Mouse (Mus musculus) frontal cortex, postnatal 10 days (tissue): Measurements from ENCODE around the gene Extl1.
"Not testable (repeated sequence)": the region's sequence is repeated elsewhere in the genome, so short reads cannot be mapped to it uniquely, and the experiment has no call there.

Experiments
- DNase-seq, 2 experiments: peaks; one replicate each; pipeline ENCODE4 v3.0.0; 2022; ENCODE audit warnings: low spot score in 2 of 2, mixed read lengths in 1 of 2

Gene Extl1

DNA sequence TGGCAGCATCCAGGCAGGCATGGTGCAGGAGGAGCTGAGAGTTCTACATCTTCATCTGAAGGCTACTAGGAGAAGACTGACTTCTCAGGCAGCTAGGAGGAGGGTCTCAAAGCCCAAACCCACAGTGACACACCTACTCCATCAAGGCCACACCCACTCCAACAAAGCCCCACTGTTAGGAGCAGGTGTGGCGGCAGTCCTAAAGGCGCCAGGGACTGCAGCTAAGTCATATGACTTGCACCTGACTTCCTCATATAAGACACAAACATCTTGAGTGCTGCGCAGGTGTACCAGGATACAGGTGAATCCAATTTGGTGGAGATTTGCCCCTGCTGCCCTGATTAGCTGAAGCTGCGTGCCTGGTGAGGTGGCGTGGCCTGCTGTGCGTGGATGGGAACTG, at the start of gene Extl1:
Extl1 (minus strand) TSS at position 101 of the 400 bp plus-strand sequence.
- DNase-seq = not testable (repeated sequence)

DNA sequence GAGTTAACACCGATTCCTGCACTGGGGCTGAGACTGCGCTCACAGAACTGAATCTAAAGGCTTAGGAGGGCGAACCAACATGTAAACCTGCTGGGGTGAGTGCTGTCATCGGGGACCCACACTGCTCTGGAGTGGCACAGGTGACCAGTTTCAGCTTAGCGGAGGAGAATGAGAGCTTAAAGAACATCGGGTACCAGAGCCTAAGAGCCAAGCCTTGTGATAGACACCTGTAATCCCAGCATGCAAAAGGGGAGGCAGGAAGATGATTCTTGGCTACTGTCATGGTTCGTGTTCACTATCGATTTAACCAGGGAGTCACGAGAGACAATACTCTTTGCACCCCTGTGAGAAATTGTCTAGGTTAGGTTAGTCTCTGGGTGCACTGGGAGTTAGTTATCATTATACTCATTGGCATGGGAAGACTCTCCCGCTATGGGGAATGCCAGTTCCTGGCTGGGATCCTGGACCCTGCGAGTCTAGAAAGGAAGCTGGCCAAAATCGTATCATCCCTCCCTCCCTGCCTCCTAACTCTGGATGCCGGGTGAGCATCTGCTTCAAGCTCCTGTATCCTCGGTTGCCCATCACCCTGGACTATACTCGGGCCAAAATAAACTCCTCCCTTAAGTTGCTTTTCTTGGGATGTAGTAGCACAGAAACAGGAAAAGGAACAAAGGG, 49.2 kb upstream of the Extl1 start:
- no peak for DNase-seq

DNA sequence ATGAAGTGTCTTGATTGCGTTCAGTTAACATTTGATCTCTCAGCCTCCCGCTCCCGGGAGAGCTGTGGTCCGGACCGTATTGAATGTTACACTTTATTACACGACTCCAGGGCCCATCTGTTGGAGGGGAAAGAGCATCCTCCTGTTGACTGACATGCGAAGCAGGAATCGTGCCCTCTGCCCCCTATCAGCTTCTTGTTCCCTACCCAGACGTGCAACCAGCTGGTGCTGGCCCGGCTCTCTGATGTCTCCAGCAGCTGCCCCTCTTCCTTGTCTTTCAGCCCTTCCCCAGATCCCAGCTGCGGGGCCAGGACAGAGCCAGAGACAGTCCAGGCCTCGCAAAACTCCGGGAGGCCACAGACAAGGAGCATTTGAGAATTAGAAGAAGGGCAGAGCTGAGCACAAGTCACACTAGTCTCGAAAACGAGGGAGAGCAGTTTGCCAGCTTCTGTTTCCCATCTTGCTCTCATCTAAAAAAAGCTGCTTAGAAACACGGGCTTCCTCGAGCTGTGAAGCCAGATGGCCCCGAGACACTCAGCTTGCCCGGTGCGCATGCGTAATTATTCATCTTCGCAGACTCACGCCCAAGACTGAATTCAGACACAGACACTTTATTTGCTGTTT, 46.8 kb upstream of the Extl1 start:
- peak; percentile 84 to 90 for DNase-seq

DNA sequence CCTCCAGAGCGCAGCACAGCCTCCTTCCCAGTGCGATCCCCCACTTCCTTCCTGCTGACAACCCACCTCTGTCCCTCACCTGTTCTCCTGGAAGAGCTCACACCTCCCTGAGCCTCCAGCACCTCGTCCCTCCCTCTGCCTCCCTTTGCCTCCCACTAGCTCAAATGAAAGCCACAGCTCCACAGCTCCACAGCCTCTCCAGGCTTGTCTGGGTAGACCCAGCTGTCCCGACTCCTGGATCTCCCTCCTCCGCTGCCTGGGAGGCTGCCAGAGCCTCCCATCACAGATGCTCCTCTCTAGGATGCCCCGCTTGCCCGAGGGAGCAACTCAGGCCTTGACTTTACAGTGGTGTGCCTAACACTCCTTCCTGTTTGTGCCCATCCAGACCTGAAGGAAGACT, 41.4 kb upstream of the Extl1 start:
- DNase-seq = no peak

DNA sequence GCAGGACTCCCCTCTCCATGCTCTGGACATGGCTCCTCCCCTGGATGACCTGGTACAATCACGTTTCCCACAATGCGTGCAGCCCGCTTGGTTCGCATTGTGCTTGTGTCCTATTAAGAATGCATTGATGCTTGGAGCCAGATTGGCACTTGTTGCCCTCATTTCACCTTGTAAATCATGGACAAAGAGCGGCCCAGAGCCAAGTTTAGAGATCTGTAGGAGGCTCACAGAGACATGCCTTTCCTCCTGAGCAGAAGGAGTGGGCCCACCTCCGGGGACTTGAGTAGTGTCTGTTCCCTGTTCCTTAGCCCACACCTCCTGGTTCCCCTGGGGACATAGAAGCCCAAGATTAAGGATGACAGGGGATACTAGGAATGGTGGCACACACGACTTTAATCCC, 40.3 kb upstream of the Extl1 start:
- no peak for DNase-seq

DNA sequence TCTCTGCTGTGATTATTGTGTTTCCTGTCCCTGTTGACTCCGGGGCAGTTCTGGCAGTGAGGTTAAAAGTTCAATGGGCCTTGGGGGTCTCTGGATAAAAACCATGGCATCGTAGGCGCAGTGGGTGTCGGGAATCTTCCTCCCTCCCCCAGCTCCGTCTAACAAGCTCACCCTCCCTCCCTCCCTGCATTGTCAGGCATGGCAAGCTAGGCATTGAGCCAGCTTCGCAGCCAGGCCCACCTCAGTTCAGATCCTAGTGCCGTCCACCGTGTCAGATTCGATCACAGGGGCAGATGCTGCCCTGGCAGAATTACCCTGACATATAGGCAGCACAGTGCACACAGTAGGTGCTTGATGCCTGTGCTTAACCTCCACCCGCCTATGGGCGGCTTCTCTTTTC, 38.3 kb upstream of the Extl1 start:
- no peak for DNase-seq

DNA sequence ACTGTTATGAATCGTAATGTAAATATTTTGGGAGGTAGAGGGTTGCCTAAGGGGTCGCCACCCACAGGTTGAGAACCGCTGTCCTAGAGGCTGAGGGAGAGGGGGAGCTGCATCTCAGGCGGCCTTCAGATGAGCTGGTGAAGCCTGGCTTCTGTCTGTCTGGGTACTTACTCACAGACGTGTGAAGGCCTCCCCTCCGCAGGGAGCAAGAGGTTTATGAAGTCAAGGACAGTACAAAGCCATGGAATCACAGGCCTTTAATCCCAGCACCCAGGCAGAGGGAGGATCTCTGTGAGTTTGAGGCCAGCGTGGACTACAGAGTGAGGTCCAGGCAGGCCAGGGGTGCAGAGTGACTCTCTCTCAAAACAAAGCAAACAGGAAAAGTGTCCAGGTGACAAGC, 33.5 kb upstream of the Extl1 start:
- DNase-seq = no peak

DNA sequence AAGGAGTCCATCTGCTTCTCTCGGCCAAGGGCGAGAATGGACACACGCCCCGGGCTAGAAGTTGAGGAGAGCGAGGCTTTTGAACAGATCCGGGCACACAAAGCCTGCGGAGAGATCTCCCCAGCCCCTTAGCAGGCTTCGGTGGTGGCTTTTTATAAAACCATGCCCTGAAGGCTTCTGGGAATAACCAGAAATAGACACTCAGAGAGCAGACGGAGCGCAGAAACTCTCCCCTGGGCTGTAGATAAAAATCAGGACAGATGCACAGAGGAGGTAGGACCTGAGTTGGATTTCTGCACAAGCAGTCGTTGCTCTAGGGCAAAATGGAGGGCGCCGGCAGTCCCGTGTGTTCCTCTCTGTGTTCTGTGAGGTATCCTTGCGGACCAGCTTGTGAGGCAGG, 33.0 kb upstream of the Extl1 start:
- no peak for DNase-seq

DNA sequence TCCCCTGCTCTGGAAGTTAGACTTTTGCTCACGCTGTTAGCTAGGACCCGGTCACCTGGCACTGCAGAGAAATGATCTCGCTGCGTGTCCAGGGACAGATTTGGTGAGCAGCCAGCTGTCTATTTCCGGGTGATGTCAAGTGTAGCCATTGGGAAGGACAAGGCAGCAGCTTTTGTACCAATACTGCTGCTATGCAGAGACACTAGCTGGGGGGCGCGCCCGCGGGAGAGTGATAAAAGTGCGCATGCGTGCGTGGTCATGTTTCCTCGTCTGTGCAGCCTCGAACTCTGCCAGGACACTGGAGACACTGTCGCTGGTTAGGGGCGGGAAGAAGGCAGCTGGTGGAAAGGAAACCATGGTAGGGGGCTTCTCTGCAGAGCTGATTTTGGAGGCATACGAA, 32.5 kb upstream of the Extl1 start:
- no peak for DNase-seq

DNA sequence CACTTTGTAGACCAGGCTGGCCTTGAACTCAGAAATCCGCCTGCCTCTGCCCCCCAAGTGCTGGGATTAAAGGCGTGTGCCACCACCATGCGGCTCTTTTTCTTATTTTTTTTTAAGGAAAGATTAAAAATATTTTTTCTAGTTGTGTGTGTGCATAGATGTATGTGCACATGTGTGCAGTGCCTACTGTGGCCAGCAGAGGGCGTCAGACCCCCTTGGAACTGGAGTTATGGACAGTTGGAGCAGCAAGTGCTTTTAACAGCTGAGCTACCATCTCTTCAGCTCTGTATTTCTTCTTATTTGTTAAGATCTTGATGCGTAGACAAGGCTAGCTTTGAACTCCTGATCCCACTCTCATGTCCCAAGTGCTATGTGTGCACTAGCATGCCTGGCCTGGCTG, 25.6 kb upstream of the Extl1 start:
- DNase-seq = no peak

DNA sequence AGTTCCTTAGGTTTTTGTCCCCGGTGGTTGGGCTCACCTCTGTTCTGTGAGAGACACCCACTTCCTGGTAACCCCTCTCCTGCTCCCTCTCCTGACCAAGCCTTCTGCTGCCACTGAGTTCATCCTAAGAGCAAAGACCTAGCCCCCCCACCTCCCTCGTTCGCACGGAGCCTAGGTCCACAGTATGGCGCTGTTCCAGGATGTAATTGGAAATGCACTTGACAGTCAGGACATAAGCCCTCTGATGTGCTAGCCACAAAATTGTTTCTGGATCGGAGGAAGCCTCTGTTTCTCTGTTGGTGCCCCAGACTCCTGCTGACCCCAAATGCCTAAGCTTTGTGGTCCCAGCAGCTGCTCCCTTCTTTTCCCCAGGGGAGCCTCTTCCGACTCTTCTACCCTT, 20.1 kb upstream of the Extl1 start:
- DNase-seq = no peak

DNA sequence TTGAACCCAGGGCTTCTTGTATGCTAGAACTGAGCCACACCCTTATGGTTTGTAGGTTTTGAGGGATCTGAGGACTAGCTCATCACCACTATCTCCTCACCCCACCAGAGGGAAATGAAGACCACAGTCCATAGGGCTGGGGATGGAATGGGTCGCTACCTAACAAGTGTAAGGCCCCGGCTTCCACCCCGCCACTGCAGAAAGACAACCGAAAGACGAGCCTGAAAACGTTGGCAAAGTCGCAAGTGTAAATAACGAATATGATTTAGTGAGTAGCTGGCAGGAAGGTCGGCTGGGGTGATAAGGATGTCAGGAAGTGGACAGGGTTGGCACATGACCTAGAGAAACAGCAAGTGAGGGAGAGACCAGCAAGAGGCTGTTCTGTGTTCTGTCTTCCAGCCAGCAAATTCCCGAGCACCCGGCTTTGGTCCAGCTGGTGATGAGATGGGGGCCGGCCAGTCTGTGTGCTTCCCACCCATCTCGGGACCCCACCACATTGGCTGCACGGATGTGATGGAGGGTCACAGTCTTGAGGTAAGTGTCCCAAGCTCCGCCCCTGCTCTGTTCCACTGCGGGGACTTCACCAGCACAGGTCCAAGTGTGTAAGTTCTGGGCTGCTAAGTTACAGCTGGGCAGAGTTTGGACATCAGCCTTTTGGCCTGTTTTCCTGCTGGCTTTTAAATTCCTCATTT, 19.1 kb upstream of the Extl1 start:
- no peak for DNase-seq

DNA sequence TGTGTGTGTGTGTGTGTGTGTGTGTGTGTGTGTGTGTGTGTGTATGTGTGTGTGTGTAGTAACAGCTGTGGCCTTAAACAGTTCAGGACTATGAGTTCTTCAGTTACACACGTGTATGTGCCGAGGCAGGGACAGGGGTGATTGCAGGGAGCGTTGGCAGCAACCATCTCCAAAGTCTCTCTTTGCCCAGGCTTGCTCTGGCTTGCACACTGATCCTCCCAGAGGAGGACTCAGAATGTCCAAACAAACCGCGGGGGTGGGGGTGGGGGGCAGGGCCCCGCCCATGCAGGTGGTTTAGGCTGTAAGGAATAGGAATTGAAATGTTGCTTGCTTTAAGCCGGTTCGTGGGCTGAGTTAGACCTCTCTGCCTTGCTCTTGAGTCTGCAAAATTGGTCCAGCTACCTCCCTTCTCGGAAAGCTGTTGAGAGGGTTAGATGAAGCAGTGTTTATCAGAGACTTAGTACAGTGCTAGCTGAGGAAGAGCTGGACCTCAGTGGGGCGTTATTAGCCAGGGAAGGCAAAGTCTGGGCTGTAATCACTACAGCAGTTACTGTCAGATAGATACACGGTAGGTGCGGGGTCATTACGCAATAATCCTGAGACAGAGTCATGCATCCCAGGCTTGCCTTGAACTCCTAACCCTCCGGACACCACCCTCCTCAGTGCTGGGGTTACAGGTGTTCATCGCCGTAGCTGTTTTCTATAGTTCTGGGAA, 18.4 kb upstream of the Extl1 start:
- no peak for DNase-seq

DNA sequence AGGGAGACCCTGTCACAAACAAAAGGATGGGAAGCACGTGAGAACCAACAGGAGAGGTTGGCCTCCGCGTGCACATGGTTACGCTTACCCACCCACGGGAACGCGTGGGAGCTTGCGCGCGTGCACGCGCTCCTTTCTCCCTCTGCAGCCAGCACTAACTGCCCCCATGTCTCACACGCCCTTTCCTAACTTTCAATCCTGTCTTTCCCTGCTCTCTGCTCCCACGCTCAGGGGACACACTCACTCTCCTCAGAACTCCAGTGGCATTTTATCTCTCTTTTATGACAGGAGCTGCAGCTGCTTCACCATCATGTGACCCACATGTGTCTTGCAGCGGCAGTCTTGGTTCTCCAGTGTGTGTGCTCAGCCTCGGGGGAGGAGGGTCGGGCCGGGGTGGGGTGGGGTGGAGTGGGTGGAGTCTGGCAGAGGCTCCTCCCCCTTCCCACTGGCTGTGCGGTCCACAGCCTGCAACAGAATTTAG, 17.6 kb upstream of the Extl1 start:
- peak; percentile 71 to 79 for DNase-seq

DNA sequence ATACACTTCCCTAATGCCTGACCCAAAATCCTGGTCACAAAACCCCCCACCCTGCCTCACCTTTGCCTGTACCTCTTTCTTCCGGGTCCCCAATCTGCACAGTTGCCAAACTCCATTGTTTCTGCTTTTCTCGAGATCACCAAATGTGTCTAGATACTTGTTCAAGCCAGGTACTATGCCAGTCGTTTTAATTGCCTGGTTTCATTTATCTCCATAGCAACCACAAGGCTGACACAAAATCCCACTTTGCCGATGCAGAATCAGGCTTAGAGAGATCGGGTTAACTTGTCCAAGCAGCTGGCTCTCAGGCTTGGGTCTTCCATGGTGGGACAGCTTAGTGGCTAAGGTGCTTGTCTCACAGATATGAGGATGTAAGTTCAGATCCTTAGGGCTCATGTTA, 16.6 kb upstream of the Extl1 start:
- DNase-seq = no peak

DNA sequence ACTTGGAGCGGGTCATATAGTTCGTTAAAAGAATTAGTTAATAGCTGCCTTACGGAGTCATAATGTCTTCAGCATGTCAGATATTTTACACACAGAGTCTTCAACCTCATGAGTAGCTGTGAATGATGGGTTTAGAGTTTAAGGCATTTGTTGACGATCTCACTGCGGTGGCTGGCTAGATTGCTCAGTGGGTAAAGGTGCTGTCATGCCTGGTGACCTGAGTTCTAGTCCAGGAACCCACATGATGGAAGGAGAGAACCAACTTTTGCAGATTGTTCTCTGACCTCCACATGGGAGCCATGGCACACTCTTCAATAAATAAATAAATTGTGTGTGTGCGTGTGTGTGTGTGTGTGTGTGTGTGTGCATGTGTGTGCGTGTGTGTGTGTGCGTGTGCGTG, 14.1 kb upstream of the Extl1 start:
- DNase-seq = no peak

DNA sequence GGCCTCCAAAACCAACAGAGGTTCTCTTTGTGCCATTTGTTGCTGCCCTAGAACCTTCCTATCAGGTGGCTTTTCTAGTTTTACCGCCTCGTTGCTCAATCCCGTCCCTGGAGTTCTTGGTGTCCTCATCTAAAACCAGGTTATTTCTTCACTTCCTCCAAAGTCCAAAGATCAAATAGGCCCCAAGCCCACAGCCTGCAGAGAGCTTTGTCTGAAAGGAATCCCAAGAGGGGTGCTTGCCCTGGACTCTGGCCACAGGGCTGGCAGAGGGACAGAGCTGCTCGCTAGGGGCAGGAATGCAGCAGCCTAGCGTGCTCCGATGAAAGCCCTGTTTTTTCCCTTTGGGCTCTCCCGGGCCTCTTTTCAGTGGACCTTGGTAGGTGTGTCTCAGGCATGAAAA, 13.5 kb upstream of the Extl1 start:
- DNase-seq = peak in 1 of 2 experiments; percentile 51

DNA sequence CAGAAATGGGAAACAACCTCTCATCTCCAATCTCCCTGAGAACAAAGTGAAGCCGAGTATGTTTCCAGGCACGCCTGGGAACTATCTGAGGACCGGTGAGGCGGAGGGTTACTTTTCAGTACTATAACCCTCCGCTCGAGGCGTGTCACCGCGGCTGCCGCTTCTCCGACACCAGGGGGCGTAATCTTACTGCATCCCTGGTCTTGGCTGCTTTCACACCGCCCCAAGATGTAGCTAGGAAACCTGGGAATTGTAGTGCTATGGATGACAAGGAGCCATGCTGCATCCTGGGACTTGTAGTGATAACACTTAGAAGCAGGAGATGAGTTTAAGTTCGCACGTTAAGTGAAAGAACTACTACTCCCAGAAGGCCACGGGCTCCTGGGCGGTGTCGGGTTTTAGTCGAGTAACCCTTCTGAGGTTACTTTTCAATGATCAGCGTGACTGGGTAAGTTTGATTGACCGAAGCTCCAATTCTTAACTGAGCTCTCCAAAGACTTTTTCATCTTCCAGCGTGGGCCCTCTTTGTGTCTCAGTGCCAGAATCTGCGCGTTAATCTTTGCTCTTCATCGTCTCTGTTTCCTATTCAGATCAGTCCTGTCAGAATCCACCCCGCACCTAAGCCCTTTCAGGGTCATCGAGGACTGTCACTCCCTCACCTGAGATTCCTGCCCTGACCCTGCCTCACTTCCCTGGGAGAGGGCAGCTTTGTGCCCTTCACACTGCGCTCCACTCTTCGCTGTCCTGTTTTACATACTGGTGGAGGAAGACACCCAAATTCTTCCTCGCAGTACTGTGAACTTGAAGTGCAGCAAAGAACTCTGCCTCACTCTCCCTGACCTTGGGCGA, 12.6 kb upstream of the Extl1 start, which contains the start of gene Pafah2:
Pafah2 (plus strand) TSS at position 344 of the 849 bp plus-strand sequence.
- DNase-seq = peak; percentile 93 to 95

DNA sequence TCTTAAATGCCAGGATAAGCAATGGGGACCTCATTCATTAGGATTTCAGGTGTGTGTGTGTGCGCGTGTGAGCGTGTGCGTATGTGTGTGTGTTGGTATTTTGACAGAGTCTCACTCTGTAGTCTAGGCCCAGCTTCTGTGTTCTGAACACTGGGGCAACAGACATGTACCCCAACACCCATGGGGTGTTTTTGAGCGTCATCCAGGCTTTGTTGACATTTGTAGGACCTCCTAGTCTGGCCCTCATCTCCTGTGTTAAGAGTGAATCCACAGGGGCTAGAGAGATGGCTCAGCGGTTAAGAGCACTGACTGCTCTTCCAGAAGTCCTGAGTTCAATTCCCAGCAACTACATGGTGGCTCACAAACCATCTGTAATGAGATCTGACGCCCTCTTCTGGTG, 11.5 kb upstream of the Extl1 start:
- no peak for DNase-seq

DNA sequence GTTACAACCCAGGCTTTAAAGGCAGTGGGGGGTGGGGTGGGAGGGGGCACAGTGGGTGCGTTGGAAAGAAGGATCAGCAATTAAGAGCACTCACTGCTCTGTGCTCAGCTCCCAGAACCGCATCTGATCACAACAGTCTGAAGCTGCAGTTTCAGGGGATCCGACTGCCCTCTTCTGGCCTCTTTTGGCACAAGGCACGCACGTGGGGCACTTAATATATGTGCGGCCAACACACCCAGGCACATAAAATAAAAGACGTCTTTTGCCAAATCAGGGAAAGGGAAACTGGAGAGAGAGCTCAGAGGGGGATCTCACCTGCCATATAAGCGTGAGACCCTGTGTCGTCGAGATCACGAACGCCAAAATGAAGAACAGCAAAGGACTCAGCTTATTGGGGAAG, 9.4 kb upstream of the Extl1 start:
- DNase-seq = peak in 1 of 2 experiments; percentile 24

DNA sequence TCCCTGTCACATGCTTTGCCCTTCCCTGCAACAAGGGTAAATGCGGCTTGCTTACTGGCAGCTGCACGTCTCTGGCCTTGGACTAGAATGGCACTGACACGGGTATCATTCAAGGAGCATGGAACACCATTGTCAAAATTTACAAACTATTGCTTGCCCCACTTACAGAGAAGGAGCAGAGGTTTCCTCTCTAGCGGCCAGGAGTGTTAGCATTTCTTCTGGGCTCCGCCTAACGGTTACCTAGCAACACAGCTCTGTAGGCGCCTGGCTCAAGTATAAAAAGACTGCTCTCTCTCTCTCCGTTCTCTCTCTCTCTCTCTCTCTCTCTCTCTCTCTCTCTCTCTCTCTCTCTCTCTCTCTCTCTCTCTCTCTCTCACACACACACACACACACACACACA, 8.9 kb upstream of the Extl1 start:
- peak in 1 of 2 experiments; percentile 14 for DNase-seq
